Mouse (Mus musculus) hindbrain, embryonic 12.5 days (tissue): ENCODE data around the gene Cxcr6. TPM values are rescaled to one million over a fixed set of nuclear protein-coding genes. Genes with fewer than 3 reads are reported as not detected.

Source experiments
- polyA plus RNA-seq: library from polyadenylated mRNA; unstranded; fragments of >200 nt; fragmentation: Nextera tagmentation; extraction: Ambion mirVana; gene quantifications from 2 replicates; pipeline ENCODE4 v1.2.1, GENCODE M21; 2016

The Cxcr6 gene
- polyA plus RNA-seq, 1 experiment from 2014 or later = 0.22 TPM

Other genes with a start within 250 kb of the Cxcr6 start
- gene Slc6a20b, start 173.9 kb upstream of the Cxcr6 start, polyA plus RNA-seq = 0.27 and 0.38 TPM in 2 replicates
- gene Ccr9, start 128.0 kb upstream of the Cxcr6 start, polyA plus RNA-seq = 0.25 and 0.29 TPM in 2 replicates
- 1.5 and 1.6 TPM in 2 replicates for gene Slc6a20a, start 127.6 kb upstream of the Cxcr6 start, polyA plus RNA-seq
- 53.2 and 57.4 TPM in 2 replicates for gene Lztfl1, start 88.8 kb upstream of the Cxcr6 start, polyA plus RNA-seq
- 11.3 and 12.2 TPM in 2 replicates for gene Fyco1, start 45.4 kb downstream of the Cxcr6 start, polyA plus RNA-seq
- gene Xcr1, start 55.6 kb downstream of the Cxcr6 start, polyA plus RNA-seq = 0.04 TPM in 1 of 2 replicates, not detected in the other
- gene Ccr1, start 162.2 kb downstream of the Cxcr6 start, polyA plus RNA-seq = 0.99 and 1.1 TPM in 2 replicates
- not detected in 2 replicates for gene Ccr1l1, start 171.9 kb downstream of the Cxcr6 start, polyA plus RNA-seq
- not detected in 2 replicates for gene Ccr3, start 215.5 kb downstream of the Cxcr6 start, polyA plus RNA-seq